Comparison of ENCODE assay signal across 8 mouse cellular contexts in the genomic region with DNA sequence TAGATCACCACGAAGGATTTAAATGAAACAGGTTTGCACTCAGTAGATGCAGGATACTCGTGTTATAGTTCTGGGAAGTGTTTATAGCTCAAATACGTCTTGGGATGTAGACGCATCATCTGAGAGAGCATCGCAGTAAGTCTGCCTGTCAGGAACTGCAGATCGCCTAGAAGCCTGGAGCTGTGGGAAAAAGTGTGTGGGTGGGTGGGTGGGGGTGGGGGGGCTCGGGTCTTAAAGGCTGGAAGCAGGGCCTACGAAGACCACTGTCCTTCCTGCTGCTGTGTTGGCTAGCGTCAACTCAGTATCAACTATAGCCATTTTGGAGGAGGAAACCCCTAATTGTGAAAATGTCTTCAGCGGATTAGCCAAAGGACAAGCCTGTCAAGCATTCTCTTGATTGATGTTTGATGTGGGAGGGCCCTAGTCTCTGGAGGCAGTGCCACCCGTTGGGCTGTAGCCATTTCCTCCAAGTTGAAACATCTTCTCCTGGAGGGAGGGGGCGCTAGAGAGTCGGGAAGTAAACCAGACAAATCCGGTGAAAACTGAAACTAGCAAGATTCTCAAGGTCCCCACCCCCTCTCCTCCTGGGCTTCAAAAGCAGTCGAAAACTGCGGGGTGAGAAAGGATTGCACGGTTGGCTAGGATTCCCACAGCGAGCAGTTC. TPM values are rescaled to one million over a fixed set of nuclear protein-coding genes. Genes with fewer than 3 reads are reported as not detected.
A peak's percentile ranks its signal among the peaks of the same experiment; 100 is the strongest.
DNase-seq lines count a peak whose midpoint lies in the region; ATAC-seq lines count a peak whose summit lies in the region.

Gene Msl3l2, plus strand, starts transcription at position 585 of the 663 bp plus-strand sequence.

- H3K4me3 ChIP-seq in forebrain, embryonic 11.5 days (ENCODE audit: low read depth, low read length): no peak within 1 kb of the TSS
- H3K4me3 ChIP-seq in heart, embryonic 15.5 days: peak within 1 kb of the TSS; percentile 57
- peak within 1 kb of the TSS; percentile 52 for H3K4me3 ChIP-seq in liver, embryonic 12.5 days
- H3K4me3 ChIP-seq in stomach, embryonic 14.5 days (ENCODE audit: low read depth, low read length): peak within 1 kb of the TSS; percentile 22

- no peaks in the 10 kb centered on the region for H3K27me3 ChIP-seq in forebrain, embryonic 11.5 days (ENCODE audit: control insufficient read depth, insufficient read depth, low read length)
- no peaks in the 10 kb centered on the region for H3K27me3 ChIP-seq in heart, embryonic 15.5 days
- H3K27me3 ChIP-seq in liver, embryonic 12.5 days (replicated peaks): no peaks in the 10 kb centered on the region
- H3K27me3 ChIP-seq in stomach, embryonic 14.5 days (ENCODE audit: control insufficient read depth, insufficient read depth, low read length): no peaks in the 10 kb centered on the region

- no peaks in the 10 kb centered on the region for H3K4me1 ChIP-seq in forebrain, embryonic 11.5 days (replicated peaks; ENCODE audit: control insufficient read depth, insufficient read depth, low read length)
- peaks cover 5% of the 10 kb centered on the region; the same call in 1 of the 2 replicates for H3K4me1 ChIP-seq in heart, embryonic 15.5 days (replicated peaks)
- H3K4me1 ChIP-seq in liver, embryonic 12.5 days: peaks cover 7% of the 10 kb centered on the region; the same call in 1 of the 2 replicates
- H3K4me1 ChIP-seq in stomach, embryonic 14.5 days (ENCODE audit: control insufficient read depth, insufficient read depth, low read length): no peaks in the 10 kb centered on the region

- peak within 1 kb of the TSS; percentile 31; the same call in 1 of the 2 replicates for H3K4me2 ChIP-seq in forebrain, embryonic 11.5 days (ENCODE audit: low read depth, low read length, severe bottlenecking)
- peak within 1 kb of the TSS; percentile 61 for H3K4me2 ChIP-seq in heart, embryonic 15.5 days
- peak within 1 kb of the TSS; percentile 62 for H3K4me2 ChIP-seq in liver, embryonic 12.5 days
- H3K4me2 ChIP-seq in stomach, embryonic 14.5 days (replicated peaks; ENCODE audit: low read depth, low read length): peak within 1 kb of the TSS; percentile 42

- 31% methylated on average over 18 of the region's 18 CpGs for WGBS in forebrain, embryonic 11.5 days
- WGBS in heart, embryonic 15.5 days: 26% methylated on average over 18 of the region's 18 CpGs
- WGBS in liver, embryonic 12.5 days (ENCODE audit: insufficient replicate concordance): 24% methylated on average over 18 of the region's 18 CpGs
- 26% methylated on average over 18 of the region's 18 CpGs for WGBS in stomach, embryonic 14.5 days

- no peaks in the 10 kb centered on the region for H3K9me3 ChIP-seq in forebrain, embryonic 11.5 days (ENCODE audit: control insufficient read depth, low read length)
- H3K9me3 ChIP-seq in heart, embryonic 15.5 days (replicated peaks): no peaks in the 10 kb centered on the region
- no peaks in the 10 kb centered on the region for H3K9me3 ChIP-seq in liver, embryonic 12.5 days (replicated peaks)
- H3K9me3 ChIP-seq in stomach, embryonic 14.5 days (ENCODE audit: control insufficient read depth, low read depth, low read length): no peaks in the 10 kb centered on the region

- H3K27ac ChIP-seq in forebrain, embryonic 11.5 days (ENCODE audit: low read depth, low read length): no peak within 1 kb of the TSS
- H3K27ac ChIP-seq in heart, embryonic 15.5 days: peak within 1 kb of the TSS; percentile 16; the same call in 1 of the 2 replicates
- no peak within 1 kb of the TSS for H3K27ac ChIP-seq in liver, embryonic 12.5 days
- no peak within 1 kb of the TSS for H3K27ac ChIP-seq in stomach, embryonic 14.5 days (ENCODE audit: low read length)

- no peaks in the 10 kb centered on the region for H3K36me3 ChIP-seq in forebrain, embryonic 11.5 days (ENCODE audit: control insufficient read depth, insufficient read depth, low read length)
- H3K36me3 ChIP-seq in heart, embryonic 15.5 days: no peaks in the 10 kb centered on the region
- no peaks in the 10 kb centered on the region for H3K36me3 ChIP-seq in liver, embryonic 12.5 days
- no peaks in the 10 kb centered on the region for H3K36me3 ChIP-seq in stomach, embryonic 14.5 days (ENCODE audit: control insufficient read depth, insufficient read depth, low read length)

- DNase-seq in CD4-positive, CD25-positive, alpha-beta regulatory T cell, adult 2 months (ENCODE audit: low read depth, low spot score): peak; percentile 95
- peak; percentile 84 for DNase-seq in c-Kit-positive CD71-negative TER-119-negative erythroid progenitor cells, embryonic 14.5 days (ENCODE audit: low read depth)
- peak; percentile 85 for DNase-seq in forebrain, embryonic 11.5 days (ENCODE audit: low spot score)
- DNase-seq in kidney, postnatal 14 days: peak; percentile 90
- peak; percentile 86 to 87 for DNase-seq in natural killer cell, adult 2 months (ENCODE audit: low spot score in 2 of 2)

- no peak within 1 kb of the TSS for H3K9ac ChIP-seq in forebrain, embryonic 11.5 days (ENCODE audit: low read length)
- H3K9ac ChIP-seq in heart, embryonic 15.5 days: peak within 1 kb of the TSS; percentile 65
- peak within 1 kb of the TSS; percentile 66 for H3K9ac ChIP-seq in liver, embryonic 12.5 days
- H3K9ac ChIP-seq in stomach, embryonic 14.5 days (replicated peaks; ENCODE audit: low read depth, low read length): 0 out of 2 replicates have a peak within 1 kb of the TSS, but pooled peaks have one; percentile 14

- peak; percentile 86 for ATAC-seq in forebrain, embryonic 11.5 days (replicated peaks; ENCODE audit: low FRiP score)
- peak; percentile 80 for ATAC-seq in heart, embryonic 15.5 days (replicated peaks; ENCODE audit: insufficient number of reproducible peaks, insufficient read depth, low FRiP score, low read depth)
- ATAC-seq in liver, embryonic 12.5 days: peak; percentile 79
- ATAC-seq in stomach, embryonic 14.5 days (ENCODE audit: insufficient number of reproducible peaks, insufficient read depth, low FRiP score, low read depth): peak; percentile 68

RNA-seq across cellular contexts. Expression of gene Msl3l2, which starts in this region (rescaled TPM):
- polyA plus RNA-seq in forebrain, embryonic 11.5 days (2014; fragmentation: Nextera tagmentation; extraction: Ambion mirVana): 8.0 and 8.6 TPM in 2 replicates
- polyA plus RNA-seq in heart, embryonic 15.5 days (2015; fragmentation: Nextera tagmentation; extraction: Ambion mirVana): 4.6 and 6.3 TPM in 2 replicates
- polyA plus RNA-seq in liver, embryonic 12.5 days (2016; fragmentation: Nextera tagmentation; extraction: Ambion mirVana): 2.2 and 2.6 TPM in 2 replicates
- polyA plus RNA-seq in stomach, embryonic 14.5 days (2014; fragmentation: Nextera tagmentation; extraction: Ambion mirVana): 5.1 and 6.2 TPM in 2 replicates
